Mouse (Mus musculus): ENCODE measurements around the gene Lypd4.

Lypd4 gene

GRCm38 (mm10) chr7:24889431-24890220 lies 19.9 kb upstream of the Lypd4 start:
- DNase-seq (ENCODE audit: low spot score) = no peak

GRCm38 (mm10) chr7:24887096-24887495 lies 17.4 kb upstream of the Lypd4 start:
- DNase-seq (ENCODE audit: low spot score) = no peak

- DNase-seq (ENCODE audit: low spot score) = no peak
These were observed 16.5 kb upstream of the Lypd4 start for GRCm38 (mm10) chr7:24886308-24886633.

- no peak for DNase-seq (ENCODE audit: low spot score)
These were observed 15.9 kb upstream of the Lypd4 start for GRCm38 (mm10) chr7:24885468-24886307.

DNA sequence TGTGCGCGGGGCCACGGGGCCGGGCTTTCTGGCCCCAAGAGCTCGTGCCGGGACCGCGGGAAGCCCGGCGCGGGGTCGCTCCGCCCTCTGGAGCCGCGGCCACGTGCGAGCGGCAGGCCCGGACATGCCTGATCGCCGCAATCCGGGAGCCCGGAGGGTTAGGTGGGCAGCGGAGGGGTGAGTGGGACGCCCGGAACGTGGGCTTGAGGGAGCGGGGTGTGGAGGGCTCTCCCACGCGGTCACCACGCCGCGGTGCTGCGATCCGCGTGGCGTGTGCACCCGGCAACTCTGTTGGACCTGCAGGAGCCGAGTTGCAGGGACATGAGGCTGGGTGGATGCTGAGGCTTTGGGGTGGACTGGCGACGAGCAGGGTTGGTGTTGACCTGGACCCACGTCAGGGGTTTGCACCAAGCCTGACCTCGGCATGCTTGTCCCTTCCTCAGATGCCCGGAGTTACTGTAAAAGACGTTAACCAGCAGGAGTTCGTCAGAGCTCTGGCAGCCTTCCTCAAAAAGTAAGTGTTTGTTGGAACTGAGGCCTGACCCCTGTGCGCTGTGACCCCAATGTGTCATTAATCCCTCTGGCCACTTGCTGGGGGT lies 15.1 kb upstream of the Lypd4 start:
- DNase-seq (ENCODE audit: low spot score) = no peak

GRCm38 (mm10) chr7:24883896-24884692 lies 14.4 kb upstream of the Lypd4 start, which contains the start of gene Rps19:
Gene Rps19 (plus strand): TSS chr7:24884371.
- peak; percentile 99 for DNase-seq (ENCODE audit: low spot score)

GRCm38 (mm10) chr7:24882416-24883199 lies 12.9 kb upstream of the Lypd4 start:
- DNase-seq (ENCODE audit: low spot score) = no peak

- DNase-seq (ENCODE audit: low spot score) = no peak
These were observed 9.9 kb upstream of the Lypd4 start for GRCm38 (mm10) chr7:24879620-24880019.

- no peak for DNase-seq (ENCODE audit: low spot score)
These were observed 7.8 kb upstream of the Lypd4 start for GRCm38 (mm10) chr7:24877588-24877987.

DNA sequence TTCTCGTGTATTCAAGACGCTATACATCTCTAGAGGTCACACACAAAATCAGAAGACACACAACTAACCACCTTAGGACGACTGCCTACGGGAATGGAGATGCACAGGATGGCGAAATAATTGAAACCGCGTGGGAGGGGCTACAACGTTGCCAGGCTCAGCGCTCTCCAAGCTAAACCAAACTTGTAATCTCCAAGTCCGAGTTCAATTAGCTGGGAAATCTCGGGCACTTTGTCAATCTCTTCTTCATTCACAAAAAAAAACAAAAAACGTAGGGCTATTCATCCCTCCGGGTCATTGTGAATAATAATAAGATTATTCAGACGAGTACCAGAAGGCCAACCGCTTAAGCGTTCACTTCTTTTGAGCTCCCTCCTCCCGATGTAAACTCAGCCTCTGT lies 661 bp downstream of the Lypd4 start:
- DNase-seq (ENCODE audit: low spot score) = no peak

DNA sequence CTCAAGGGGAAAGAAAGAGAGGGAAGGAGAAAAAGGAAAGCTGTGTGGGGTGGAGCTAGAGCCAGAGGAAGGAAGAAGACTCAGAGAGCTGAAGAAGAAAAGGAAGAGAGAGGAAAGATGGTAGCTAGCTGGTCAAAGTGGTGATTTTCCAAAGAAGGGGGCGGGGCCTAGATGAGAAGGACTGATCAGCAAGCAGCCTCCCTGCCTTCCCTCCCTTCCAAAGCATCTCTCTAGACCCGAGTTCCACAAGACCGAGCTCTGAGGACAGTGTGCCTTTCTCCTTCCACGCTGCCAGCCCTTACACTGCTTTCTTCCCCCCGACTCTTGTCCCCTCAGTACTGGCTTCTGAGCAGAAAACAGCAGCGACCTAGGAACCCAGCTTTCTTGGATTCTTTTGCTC lies 5.6 kb downstream of the Lypd4 start:
- DNase-seq (ENCODE audit: low spot score) = no peak

DNA sequence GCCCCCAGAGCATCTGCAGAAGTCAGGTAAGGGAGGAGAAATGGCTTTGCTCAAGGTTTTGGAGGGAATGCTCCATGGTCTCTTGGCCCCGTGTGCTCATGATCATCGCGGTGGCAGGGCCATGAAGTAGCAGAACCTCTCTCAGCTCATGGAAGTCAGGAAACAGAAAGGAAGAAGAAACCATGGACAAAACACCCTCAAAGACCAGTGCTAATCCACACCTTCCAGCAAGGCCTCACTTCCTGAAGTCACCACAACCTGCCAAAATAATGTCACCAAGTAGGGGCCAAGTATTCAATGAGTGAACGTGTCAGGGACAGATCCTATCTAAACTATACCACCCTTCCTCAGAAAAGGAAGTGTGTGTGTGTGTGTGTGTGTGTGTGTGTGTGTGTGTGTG lies 6.9 kb downstream of the Lypd4 start:
- DNase-seq (ENCODE audit: low spot score) = no peak

- DNase-seq (ENCODE audit: low spot score) = no peak
These were observed 7.8 kb downstream of the Lypd4 start, which contains the start of gene Gm9844 for GRCm38 (mm10) chr7:24861913-24862312. Gene Gm9844 (plus strand): TSS chr7:24862213.

- DNase-seq (ENCODE audit: low spot score) = no peak
These were observed 10.5 kb downstream of the Lypd4 start for GRCm38 (mm10) chr7:24859234-24859633.

DNA sequence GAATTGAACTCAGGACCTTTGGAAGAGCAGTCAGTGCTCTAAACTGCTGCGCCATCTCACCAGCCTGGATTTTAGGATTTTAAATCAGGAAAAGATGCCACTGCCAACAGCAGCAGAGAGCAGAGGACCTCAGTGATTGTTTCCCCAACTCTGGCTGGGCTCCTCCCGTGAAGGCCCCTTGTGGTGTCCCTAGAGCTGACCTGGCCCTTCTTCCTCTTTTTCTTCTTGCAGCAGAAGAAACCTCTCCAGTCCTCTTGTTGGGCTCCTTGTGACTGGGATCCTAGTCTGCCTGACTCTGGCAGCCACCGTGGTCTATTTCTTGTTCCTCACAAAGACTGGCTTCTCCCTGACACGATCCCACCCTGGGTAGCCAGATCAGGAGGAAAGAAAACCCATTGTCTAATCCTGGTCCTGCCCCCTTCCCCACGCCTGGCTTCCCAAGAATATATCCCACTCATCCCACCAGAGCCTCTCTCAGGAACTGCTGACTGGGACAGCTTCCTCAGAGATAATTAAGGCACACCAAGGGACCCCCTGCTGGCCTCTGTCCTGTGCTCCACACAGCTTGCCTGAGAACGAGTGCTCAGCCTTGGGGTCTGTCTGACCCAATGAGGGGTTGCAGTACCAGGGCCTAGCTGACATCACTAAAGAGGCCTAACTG lies 13.2 kb downstream of the Lypd4 start:
- DNase-seq (ENCODE audit: low spot score) = no peak

GRCm38 (mm10) chr7:24853695-24854094 lies 16.0 kb downstream of the Lypd4 start:
- no peak for DNase-seq (ENCODE audit: low spot score)

- DNase-seq (ENCODE audit: low spot score) = no peak
These were observed 16.5 kb downstream of the Lypd4 start for GRCm38 (mm10) chr7:24853233-24853563.

GRCm38 (mm10) chr7:24852557-24853232 lies 17.0 kb downstream of the Lypd4 start:
- DNase-seq (ENCODE audit: low spot score) = no peak

- no peak for DNase-seq (ENCODE audit: low spot score)
These were observed 18.0 kb downstream of the Lypd4 start for GRCm38 (mm10) chr7:24851596-24852325.

- DNase-seq (ENCODE audit: low spot score) = no peak
These were observed 18.8 kb downstream of the Lypd4 start for GRCm38 (mm10) chr7:24850899-24851303.
